Mouse (Mus musculus) E14TG2a.4 (cell line): ENCODE data around the gene Lancl2.

ENCODE experiments used
- H3K27me3 ChIP-seq: 2 replicates; pipeline ENCODE4 v1.6.1; 2014; ENCODE audit warnings: low read length, control low read depth; ENCODE audit not compliant: insufficient read depth
- H3K36me3 ChIP-seq: 2 replicates; pipeline ENCODE4 v1.6.1; 2014; ENCODE audit warnings: low read length, control low read depth; ENCODE audit not compliant: insufficient read depth
- H3K4me1 ChIP-seq: replicated peaks from 2 replicates; pipeline ENCODE4 v1.6.1; 2014; ENCODE audit warnings: low read depth, low read length, control low read depth
- H3K4me3 ChIP-seq: replicated peaks from 2 replicates; pipeline ENCODE4 v1.5.1; 2014; ENCODE audit warnings: mild to moderate bottlenecking, low read length
- H3K9me3 ChIP-seq: 2 replicates; pipeline ENCODE4 v1.6.1; 2014; ENCODE audit warnings: low read length, control low read depth
- CTCF ChIP-seq: conservative IDR thresholded peaks from 2 replicates; pipeline ENCODE4 v1.5.1; 2014; ENCODE audit warnings: low read length
- NANOG ChIP-seq: IDR thresholded peaks from 2 replicates; pipeline ENCODE4 v1.6.1; 2014; ENCODE audit warnings: borderline replicate concordance, low read length, mixed read lengths
- POU5F1 ChIP-seq: IDR thresholded peaks from 2 replicates; pipeline ENCODE4 v1.6.1; 2014; ENCODE audit warnings: low read length, borderline replicate concordance

The Lancl2 gene

DNA sequence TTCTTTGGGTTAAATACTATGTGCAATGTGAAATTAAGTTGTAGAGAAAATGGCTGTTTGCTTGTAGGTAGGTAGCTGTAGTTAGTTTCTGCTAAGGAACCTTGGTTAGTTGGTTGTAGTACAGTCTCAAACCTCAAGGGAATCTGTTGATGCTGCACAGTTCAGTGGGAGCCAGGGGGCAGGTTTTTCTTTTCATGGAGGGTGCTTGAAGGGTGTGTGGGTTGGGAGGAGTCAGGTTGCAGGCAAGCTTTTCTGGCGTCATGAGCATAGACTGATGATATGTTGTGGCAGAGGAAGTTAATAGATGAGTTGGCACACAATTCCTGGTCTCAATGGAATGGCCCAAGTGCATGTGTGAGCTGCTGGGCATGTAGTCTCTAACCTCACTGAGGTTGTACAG lies 9.4 kb downstream of the Lancl2 start:
- no peak for TF ChIP-seq CTCF
- TF ChIP-seq NANOG, result no peak
- no peak for TF ChIP-seq POU5F1
- no peak overlapping the region for H3K4me3 ChIP-seq

DNA sequence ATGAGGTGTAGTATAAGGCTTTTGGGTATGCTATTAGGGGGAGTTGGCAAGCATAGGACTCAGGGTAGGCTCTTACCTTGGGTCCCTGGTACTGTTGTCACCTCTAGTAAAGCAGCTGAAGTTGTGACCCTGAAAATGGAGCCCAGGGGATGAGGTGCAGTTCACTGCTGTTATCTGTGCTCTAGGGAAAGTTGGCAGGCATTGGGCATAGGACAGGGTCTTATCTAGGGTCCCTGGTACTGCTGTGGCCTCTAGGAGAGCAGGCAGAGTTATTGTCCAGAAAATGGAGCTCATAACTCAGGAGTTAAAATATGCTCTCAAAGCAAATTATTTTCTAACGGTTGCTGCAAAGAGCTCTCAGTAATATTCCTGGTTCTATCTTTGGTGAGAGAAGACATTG lies 19.0 kb downstream of the Lancl2 start:
- H3K4me3 ChIP-seq, result no peak overlapping the region
- no peaks in the 10 kb centered on the region for H3K9me3 ChIP-seq
- TF ChIP-seq POU5F1 (no peak), CTCF (no peak), NANOG (no peak)
- H3K36me3 ChIP-seq, result peaks cover under 1% of the 10 kb centered on the region; the same call in 1 of the 2 replicates
- H3K4me1 ChIP-seq, result no peaks in the 10 kb centered on the region
- no peaks in the 10 kb centered on the region for H3K27me3 ChIP-seq

More for the DNA sequence above, 9.4 kb downstream of the Lancl2 start:
- H3K36me3 ChIP-seq, result no peaks in the 10 kb centered on the region
- H3K9me3 ChIP-seq, result no peaks in the 10 kb centered on the region
- no peaks in the 10 kb centered on the region for H3K4me1 ChIP-seq
- H3K27me3 ChIP-seq, result no peaks in the 10 kb centered on the region

DNA sequence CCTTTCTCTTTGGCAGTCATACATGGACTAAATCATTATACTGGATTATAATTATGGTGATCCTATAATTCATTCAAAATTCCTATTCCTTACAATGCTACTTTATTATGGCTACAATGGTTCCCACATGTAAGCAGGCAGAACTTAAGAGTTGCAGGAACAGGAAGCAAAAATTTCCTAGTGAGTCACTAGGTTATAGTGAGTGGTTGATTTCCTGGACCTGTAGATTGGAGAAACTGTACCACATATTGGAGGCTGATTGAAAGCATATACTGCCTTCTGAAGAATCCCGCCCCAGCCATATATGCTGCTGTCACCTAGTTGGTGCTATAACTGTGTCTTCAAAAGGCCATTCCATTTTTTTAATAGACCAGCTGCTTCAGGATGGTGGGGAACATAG lies 40.4 kb downstream of the Lancl2 start:
- Histone ChIP-seq H3K4me1 (no peaks in the 10 kb centered on the region), H3K36me3 (peaks cover 1% of the 10 kb centered on the region; the same call in 1 of the 2 replicates)
- no peak for TF ChIP-seq NANOG
- no peak for TF ChIP-seq CTCF
- TF ChIP-seq POU5F1, result no peak

DNA sequence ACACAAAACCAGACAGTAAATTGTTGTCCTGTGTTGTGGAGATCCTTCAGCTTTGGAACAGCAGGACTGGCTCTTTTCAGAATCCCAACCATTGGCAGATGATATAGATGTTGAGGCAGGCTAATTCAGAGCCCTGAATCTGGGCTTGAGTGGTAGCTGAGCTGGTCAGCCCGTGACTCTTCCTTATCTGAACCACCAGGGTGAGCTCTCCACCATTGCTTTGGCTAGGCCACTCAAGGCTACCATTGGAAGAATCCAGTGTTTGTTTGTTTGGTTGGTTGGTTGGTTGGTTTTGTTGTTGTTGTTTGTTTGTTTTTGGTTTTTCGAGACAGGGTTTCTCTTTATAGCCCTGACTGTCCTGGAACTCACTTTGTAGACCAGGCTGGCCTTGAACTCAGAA lies 41.0 kb downstream of the Lancl2 start:
- Histone ChIP-seq H3K9me3 (no peaks in the 10 kb centered on the region), H3K36me3 (no peaks in the 10 kb centered on the region), H3K4me1 (no peaks in the 10 kb centered on the region), H3K4me3 (no peak overlapping the region), H3K27me3 (no peaks in the 10 kb centered on the region)
- TF ChIP-seq POU5F1, result no peak
- peak; percentile 8; the same call in 1 of the 2 replicates for TF ChIP-seq CTCF

More for the DNA sequence above, 40.4 kb downstream of the Lancl2 start:
- Histone ChIP-seq H3K9me3 (no peaks in the 10 kb centered on the region), H3K27me3 (no peaks in the 10 kb centered on the region), H3K4me3 (no peak overlapping the region)

DNA sequence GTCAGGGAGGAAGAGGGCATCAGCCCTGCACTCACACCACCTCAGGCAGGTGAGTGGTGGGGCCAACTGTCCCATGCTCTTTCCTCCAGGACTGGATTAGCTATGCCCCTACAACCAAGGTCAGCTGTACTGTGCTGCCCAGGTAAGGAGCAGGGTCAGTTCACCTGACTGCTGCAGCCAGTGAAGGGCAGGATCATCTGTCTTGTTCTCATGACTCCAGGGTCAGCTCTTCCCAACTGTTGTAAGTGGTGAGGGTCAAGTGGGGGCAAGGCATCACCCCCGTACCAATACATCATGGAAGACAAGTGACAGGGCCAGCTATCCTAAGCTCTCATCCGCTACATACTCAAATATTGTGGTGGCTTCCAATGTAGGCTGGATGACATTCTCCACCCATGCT lies 41.8 kb downstream of the Lancl2 start:
- TF ChIP-seq POU5F1 (no peak), NANOG (no peak), CTCF (no peak)
- Histone ChIP-seq H3K4me1 (no peaks in the 10 kb centered on the region), H3K4me3 (no peak overlapping the region), H3K9me3 (no peaks in the 10 kb centered on the region), H3K27me3 (no peaks in the 10 kb centered on the region), H3K36me3 (no peaks in the 10 kb centered on the region)

GRCm38 (mm10) chr6:57744974-57745747 lies 42.8 kb downstream of the Lancl2 start:
- no peaks in the 10 kb centered on the region for H3K9me3 ChIP-seq
- no peaks in the 10 kb centered on the region for H3K36me3 ChIP-seq
- H3K27me3 ChIP-seq, result no peaks in the 10 kb centered on the region
- no peaks in the 10 kb centered on the region for H3K4me1 ChIP-seq
- TF ChIP-seq NANOG, result no peak
- no peak for TF ChIP-seq POU5F1
- no peak for TF ChIP-seq CTCF
- no peak overlapping the region for H3K4me3 ChIP-seq

DNA sequence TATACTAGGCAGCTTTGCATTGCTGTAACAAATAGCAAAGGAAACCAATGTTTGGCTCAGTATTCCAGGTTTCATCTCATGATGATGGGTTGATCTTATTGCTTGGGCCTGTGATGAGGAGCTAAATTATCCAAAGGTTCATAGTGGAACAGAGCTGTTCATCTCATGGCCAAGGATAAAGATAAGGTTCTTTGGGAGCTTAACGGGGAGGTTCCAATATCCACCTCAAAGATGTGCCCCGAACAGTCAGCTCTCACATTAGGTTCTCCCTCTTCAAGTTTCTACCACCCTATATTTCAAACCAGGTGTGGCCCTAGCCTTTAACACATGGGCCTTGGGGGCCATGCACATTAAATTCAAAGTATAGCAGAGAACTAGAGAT lies 43.4 kb downstream of the Lancl2 start:
- TF ChIP-seq POU5F1, result no peak
- no peak for TF ChIP-seq CTCF
- no peak for TF ChIP-seq NANOG
- no peak overlapping the region for H3K4me3 ChIP-seq
- no peaks in the 10 kb centered on the region for H3K9me3 ChIP-seq
- H3K4me1 ChIP-seq, result no peaks in the 10 kb centered on the region
- H3K36me3 ChIP-seq, result no peaks in the 10 kb centered on the region
- no peaks in the 10 kb centered on the region for H3K27me3 ChIP-seq

DNA sequence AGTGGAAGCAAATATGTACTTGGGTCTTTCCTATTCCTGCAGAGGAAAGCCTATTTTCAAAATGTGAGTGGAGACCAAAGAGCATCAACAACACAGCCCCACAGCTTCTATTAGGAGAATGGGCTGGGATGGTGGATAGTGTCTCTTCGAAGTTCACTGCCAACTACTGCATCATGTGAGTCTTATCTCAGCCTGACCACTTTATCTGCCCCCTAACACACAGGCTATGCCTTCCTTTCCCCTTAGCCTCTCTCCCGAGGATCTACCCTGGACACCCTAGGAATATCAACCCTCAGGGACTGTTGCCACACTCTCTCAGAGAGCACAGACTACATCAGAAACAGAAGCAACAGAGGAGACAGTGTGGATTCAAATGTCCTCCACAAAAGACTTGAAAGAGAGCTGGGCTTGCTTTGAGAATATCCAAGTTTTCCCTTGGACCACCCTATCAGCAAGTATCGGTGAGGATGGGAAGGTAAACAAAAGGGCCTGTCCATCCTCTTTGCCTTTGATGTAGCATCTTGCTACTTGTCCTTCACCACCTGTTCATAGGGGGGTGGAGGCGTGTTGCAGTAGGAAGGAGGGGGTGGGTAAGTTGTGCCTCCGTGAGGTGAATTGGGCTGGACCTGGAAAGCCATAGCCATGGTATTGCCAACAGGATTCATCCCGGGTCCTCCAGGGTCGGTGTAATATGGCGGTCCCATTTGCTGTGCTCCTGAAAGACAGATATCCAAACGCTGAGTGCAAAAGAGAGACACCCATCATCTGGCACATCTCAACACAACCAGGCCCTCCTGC lies 51.8 kb downstream of the Lancl2 start:
- H3K27me3 ChIP-seq, result no peaks in the 10 kb centered on the region
- H3K4me3 ChIP-seq, result no peak overlapping the region
- H3K4me1 ChIP-seq, result no peaks in the 10 kb centered on the region
- H3K9me3 ChIP-seq, result no peaks in the 10 kb centered on the region
- no peaks in the 10 kb centered on the region for H3K36me3 ChIP-seq
- TF ChIP-seq CTCF, result no peak
- no peak for TF ChIP-seq NANOG
- TF ChIP-seq POU5F1, result no peak
